Mouse (Mus musculus) liver, embryonic 11.5 days (tissue): ENCODE data around the gene 4933428G20Rik. TPM values are rescaled to one million over a fixed set of nuclear protein-coding genes. Genes with fewer than 3 reads are reported as not detected.
A peak's percentile ranks its signal among the peaks of the same experiment; 100 is the strongest.

Source experiments
- ATAC-seq: fragments of 200-750 bp; cut with Nextera tagmentation; replicated peaks from 2 replicates; pipeline ENCODE4 v1.8.0; 2017; ENCODE audit warnings: moderate number of reproducible peaks, mild to moderate bottlenecking, moderate TSS enrichment, moderate library complexity; ENCODE audit not compliant: low FRiP score
- DNase-seq: peaks from one replicate; pipeline ENCODE4 v3.0.0-alpha.2; 2017; ENCODE audit warnings: low spot score
- H3K27ac ChIP-seq: fragments of 300-500 bp; sonication (generic); 2 replicates; pipeline ENCODE4 v1.5.1; 2014; ENCODE audit warnings: mild to moderate bottlenecking, low read depth, low read length, control low read depth
- H3K27me3 ChIP-seq: fragments of 300-500 bp; sonication (generic); replicated peaks from 2 replicates; pipeline ENCODE4 v1.6.1; 2014; ENCODE audit warnings: low read length, mixed read lengths; ENCODE audit not compliant: control insufficient read depth, insufficient read depth
- H3K36me3 ChIP-seq: fragments of 300-500 bp; sonication (generic); 2 replicates; pipeline ENCODE4 v1.6.1; 2014; ENCODE audit warnings: mild to moderate bottlenecking, low read length, moderate library complexity, mixed read lengths; ENCODE audit not compliant: control insufficient read depth, insufficient read depth
- H3K4me1 ChIP-seq: fragments of 300-500 bp; sonication (generic); replicated peaks from 2 replicates; pipeline ENCODE4 v1.6.1; 2014; ENCODE audit warnings: low read length, mixed read lengths; ENCODE audit not compliant: control insufficient read depth, insufficient read depth
- H3K4me2 ChIP-seq: fragments of 300-500 bp; sonication (generic); 2 replicates; pipeline ENCODE4 v1.6.1; 2014; ENCODE audit warnings: mild to moderate bottlenecking, control low read depth, moderate library complexity
- H3K4me3 ChIP-seq: fragments of 300-500 bp; sonication (generic); 2 replicates; pipeline ENCODE4 v1.5.1; 2014; ENCODE audit warnings: low read depth, low read length, control low read depth
- H3K9ac ChIP-seq: fragments of 300-500 bp; sonication (generic); 2 replicates; pipeline ENCODE4 v1.6.1; 2014; ENCODE audit warnings: low read depth, low read length, control low read depth
- H3K9me3 ChIP-seq: fragments of 300-500 bp; sonication (generic); 2 replicates; pipeline ENCODE4 v1.6.1; 2016; ENCODE audit warnings: low read length, inconsistent platforms, mixed read lengths; ENCODE audit not compliant: control insufficient read depth
- WGBS: fragments of 180-500 bp; shearing (Covaris S2); extraction: QIAGEN DNeasy Blood & Tissue Kit; methylation state at CpG from one replicate; pipeline ENCODE4 v1.1.7; 2014; 5-methylcytosine and 5-hydroxymethylcytosine counted together
- polyA plus RNA-seq: library from polyadenylated mRNA; unstranded; fragments of >200 nt; fragmentation: Nextera tagmentation; extraction: Ambion mirVana; gene quantifications from 2 replicates; pipeline ENCODE4 v1.2.1, GENCODE M21; 2014

4933428G20Rik gene
- polyA plus RNA-seq, 1 experiment from 2014 or later, result 0.44 TPM

DNA sequence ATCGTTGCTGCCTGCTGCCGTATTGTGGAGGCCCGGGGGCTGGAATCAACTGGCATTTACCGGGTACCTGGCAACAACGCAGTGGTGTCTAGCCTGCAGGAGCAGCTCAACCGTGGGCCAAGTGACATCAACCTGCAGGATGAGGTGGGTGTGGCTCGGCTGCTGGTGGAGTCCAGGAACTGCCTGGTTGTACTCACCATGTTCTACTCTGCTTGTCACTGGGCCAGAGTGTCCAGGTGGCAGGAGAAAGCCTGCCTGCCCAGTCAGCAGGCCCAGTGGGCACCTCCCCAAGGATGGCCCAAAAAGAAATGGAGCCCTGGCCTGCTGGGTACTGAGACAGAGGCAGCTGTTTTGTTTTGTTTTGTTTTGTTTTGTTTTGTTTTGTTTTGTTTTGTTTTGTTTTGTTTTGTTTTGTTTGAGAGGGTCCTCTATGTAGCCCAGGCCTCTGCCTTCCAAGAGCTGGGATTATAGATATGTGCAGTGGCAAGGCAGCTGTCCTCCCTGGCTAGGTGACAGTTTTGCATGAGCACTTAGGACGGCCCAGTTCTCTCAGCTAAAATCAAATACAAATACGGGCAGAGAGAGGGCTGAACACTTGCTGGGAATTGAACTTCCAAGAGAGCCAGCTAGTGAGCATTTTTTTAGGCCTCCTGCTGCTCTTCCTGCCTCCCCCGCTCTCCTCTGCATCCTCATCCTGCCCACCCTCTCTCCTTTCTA lies 33.5 kb downstream of the 4933428G20Rik start:
- ATAC-seq (no peak), DNase-seq (no peak)
- no peak overlapping the region for H3K27ac ChIP-seq
- no peak overlapping the region for H3K9ac ChIP-seq
- no peaks in the 10 kb centered on the region for H3K27me3 ChIP-seq
- H3K4me2 ChIP-seq, result no peak overlapping the region
- H3K9me3 ChIP-seq, result no peaks in the 10 kb centered on the region
- WGBS, result 84% methylated on average over 10 of the region's 10 CpGs
- H3K4me3 ChIP-seq, result no peak overlapping the region
- H3K36me3 ChIP-seq, result peaks cover 63% of the 10 kb centered on the region
- H3K4me1 ChIP-seq, result no peaks in the 10 kb centered on the region

DNA sequence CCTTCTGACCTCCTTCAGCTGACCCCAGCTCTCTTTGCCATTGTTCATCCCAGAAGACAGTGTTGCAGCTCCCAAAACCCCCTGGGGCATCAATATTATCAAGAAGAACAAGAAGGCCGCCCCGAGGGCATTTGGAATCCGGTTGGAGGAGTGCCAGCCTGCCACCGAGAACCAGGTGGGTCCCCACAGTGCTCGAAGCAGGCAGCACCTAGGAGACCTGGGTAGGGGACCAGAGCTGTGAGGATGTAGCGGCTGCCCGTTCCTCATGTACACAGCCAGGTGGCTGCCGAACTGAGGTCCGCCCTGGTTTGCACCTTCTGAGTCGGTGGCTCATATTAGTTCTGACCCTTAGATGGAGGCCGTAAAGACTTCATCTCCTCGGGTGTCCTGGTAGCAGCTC lies 34.2 kb downstream of the 4933428G20Rik start:
- ATAC-seq (no peak), DNase-seq (no peak)
- peaks cover 64% of the 10 kb centered on the region for H3K36me3 ChIP-seq
- no peaks in the 10 kb centered on the region for H3K4me1 ChIP-seq
- 92% methylated on average over 12 of the region's 12 CpGs for WGBS
- no peaks in the 10 kb centered on the region for H3K27me3 ChIP-seq
- no peak overlapping the region for H3K4me2 ChIP-seq
- no peak overlapping the region for H3K9ac ChIP-seq
- H3K27ac ChIP-seq, result no peak overlapping the region
- no peak overlapping the region for H3K4me3 ChIP-seq
- no peaks in the 10 kb centered on the region for H3K9me3 ChIP-seq

DNA sequence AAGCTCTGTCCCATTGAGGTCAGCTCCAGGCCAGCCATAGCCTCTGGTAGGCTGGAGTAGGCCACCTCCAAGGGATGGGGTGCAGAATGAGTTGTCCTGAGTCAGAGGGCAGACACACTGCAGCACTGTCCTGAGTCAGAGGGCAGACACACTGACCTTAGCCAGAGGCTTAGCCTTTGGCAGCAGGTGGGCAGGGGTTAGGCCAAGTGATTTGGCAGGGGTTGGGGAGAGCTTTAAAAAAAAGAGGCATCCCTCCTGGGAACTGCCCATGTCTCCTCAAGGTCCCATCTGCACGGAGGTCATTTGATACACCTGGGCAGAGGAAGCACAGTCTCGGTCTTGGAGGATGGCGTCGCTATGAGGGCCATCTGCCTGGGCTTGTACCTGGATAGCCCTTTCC lies 36.1 kb downstream of the 4933428G20Rik start:
- H3K4me2 ChIP-seq, result no peak overlapping the region
- no peak overlapping the region for H3K27ac ChIP-seq
- ATAC-seq (no peak), DNase-seq (no peak)
- WGBS, result 91% methylated on average over 4 of the region's 4 CpGs
- H3K9me3 ChIP-seq, result no peaks in the 10 kb centered on the region
- H3K36me3 ChIP-seq, result peaks cover 66% of the 10 kb centered on the region
- H3K9ac ChIP-seq, result no peak overlapping the region
- H3K4me3 ChIP-seq, result no peak overlapping the region
- no peaks in the 10 kb centered on the region for H3K4me1 ChIP-seq
- H3K27me3 ChIP-seq, result no peaks in the 10 kb centered on the region

DNA sequence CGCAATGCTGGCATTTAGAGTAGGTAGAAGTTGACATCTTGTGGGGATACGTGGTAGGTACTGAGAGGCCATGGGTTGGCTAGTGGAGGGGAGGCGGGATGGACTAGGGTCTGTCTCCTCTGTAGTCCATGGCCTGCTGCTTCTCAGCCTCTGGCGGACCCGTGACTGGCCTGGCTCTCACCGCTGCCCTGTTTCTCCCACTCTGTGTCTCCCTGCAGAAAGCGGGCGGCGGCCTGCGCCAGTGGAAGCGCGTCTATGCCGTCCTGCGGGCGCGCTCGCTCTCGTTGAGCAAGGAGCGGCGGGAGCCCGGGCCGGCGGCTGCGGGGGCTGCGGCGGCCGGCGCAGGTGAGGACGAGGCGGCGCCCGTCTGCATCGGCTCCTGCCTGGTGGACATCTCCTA lies 37.0 kb downstream of the 4933428G20Rik start:
- Histone ChIP-seq H3K4me2 (no peak overlapping the region), H3K9me3 (no peaks in the 10 kb centered on the region), H3K36me3 (peaks cover 72% of the 10 kb centered on the region), H3K4me3 (no peak overlapping the region), H3K27ac (no peak overlapping the region), H3K4me1 (no peaks in the 10 kb centered on the region), H3K9ac (no peak overlapping the region), H3K27me3 (no peaks in the 10 kb centered on the region)
- DNase-seq, result no peak
- 77% methylated on average over 33 of the region's 33 CpGs for WGBS
- no peak for ATAC-seq

DNA sequence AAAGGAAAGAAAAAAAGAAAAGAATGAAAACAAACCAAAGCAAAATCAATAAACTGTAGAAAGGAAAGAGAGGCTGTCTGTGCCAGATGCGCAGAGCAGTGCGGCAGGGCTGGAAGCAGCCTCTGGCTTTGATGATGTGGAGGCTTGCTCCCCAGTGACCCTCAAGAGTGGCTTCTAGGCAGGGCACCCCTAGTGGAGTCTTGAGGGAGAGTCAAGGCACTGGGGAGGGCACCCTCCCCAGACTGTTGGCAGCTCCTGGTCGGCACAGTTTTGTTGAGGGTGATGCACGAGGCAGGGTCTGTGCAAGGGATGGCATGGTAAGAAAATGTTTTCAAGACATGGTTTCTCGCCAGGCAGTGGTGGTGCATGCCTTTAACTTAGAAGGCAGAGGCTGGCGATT lies 37.6 kb downstream of the 4933428G20Rik start:
- Histone ChIP-seq H3K4me2 (no peak overlapping the region), H3K4me3 (no peak overlapping the region), H3K36me3 (peaks cover 75% of the 10 kb centered on the region), H3K9me3 (no peaks in the 10 kb centered on the region), H3K9ac (no peak overlapping the region), H3K4me1 (no peaks in the 10 kb centered on the region), H3K27me3 (no peaks in the 10 kb centered on the region), H3K27ac (no peak overlapping the region)
- DNase-seq (no peak), ATAC-seq (no peak)
- WGBS, result 91% methylated on average over 6 of the region's 6 CpGs

DNA sequence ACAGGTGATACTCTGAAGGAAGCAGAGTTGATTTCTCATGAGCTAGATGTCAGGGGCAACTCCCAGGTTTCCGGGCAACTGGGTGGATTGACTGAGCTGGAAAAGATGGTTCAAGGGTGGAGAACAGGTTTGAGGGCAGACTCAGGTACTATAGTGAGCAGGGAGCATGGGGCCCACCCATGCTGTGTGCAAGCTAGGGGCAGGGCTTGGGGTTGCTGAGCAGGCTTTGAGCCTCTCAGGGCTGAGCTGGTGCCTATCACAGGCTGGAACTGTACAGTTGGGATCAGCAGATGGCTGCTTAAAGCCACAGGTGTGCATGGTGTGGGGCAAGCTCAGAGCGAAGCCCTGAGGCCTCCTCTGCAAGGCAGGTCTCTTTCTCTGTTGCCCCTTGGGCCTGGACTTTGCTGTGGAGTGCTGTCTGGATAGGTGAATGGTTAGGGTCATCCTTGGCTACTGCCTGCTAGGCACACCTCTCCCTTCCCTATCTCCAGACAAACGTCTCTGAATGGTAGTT lies 38.8 kb downstream of the 4933428G20Rik start:
- ATAC-seq, result no peak
- Histone ChIP-seq H3K4me3 (no peak overlapping the region), H3K27ac (no peak overlapping the region), H3K27me3 (no peaks in the 10 kb centered on the region), H3K4me2 (no peak overlapping the region), H3K9me3 (no peaks in the 10 kb centered on the region), H3K36me3 (peaks cover 78% of the 10 kb centered on the region), H3K9ac (no peak overlapping the region), H3K4me1 (no peaks in the 10 kb centered on the region)
- 95% methylated on average over 3 of the region's 3 CpGs for WGBS
- DNase-seq, result no peak

DNA sequence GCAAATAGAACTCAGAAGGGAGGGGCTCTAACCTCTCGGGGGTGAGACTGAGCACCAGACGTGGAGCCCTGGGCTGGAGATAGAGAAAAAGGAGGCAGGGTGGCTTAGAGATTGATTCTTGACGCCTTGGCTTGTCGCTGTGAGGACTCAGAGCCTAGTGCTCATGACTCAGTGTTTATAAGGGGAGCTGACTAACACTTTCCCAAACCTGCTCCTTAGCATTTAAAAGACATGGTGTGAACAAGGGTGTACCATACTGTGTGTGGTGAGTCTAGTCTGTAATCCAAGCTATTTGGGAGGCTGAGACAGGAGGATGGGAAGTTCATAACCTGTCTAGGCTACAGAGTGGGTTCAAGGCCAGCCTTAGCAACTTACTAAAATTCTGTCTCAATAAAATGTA lies 43.0 kb downstream of the 4933428G20Rik start:
- no peak for DNase-seq
- 73% methylated on average over 4 of the region's 4 CpGs for WGBS
- Histone ChIP-seq H3K4me1 (no peaks in the 10 kb centered on the region), H3K27me3 (no peaks in the 10 kb centered on the region), H3K9me3 (no peaks in the 10 kb centered on the region), H3K4me2 (no peak overlapping the region), H3K4me3 (no peak overlapping the region), H3K36me3 (peaks cover 81% of the 10 kb centered on the region), H3K9ac (no peak overlapping the region), H3K27ac (no peak overlapping the region)
- no peak for ATAC-seq

DNA sequence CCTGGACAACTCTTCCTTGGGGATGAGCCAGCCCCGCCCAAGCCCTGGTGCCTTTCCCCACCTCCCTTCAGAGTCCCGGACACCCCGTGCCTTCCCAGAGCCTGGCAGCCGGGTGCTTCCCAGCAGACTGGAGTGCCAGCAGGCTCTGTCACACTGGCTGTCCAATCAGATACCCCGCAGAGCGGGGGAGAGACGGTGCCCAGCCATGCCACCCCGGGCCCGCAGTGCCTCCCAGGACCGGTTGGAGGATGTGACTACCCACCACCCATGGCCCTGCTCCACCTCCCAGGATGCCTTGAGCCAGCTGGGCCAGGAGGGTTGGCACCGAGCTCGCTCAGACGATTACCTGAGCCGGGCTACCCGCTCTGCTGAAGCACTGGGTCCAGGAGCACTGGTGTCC lies 48.5 kb downstream of the 4933428G20Rik start:
- Histone ChIP-seq H3K27ac (no peak overlapping the region), H3K4me3 (no peak overlapping the region), H3K4me2 (no peak overlapping the region), H3K4me1 (peaks cover 40% of the 10 kb centered on the region), H3K9ac (no peak overlapping the region), H3K27me3 (no peaks in the 10 kb centered on the region), H3K9me3 (no peaks in the 10 kb centered on the region), H3K36me3 (peaks cover 76% of the 10 kb centered on the region)
- ATAC-seq (no peak), DNase-seq (no peak)
- WGBS, result 94% methylated on average over 15 of the region's 15 CpGs

DNA sequence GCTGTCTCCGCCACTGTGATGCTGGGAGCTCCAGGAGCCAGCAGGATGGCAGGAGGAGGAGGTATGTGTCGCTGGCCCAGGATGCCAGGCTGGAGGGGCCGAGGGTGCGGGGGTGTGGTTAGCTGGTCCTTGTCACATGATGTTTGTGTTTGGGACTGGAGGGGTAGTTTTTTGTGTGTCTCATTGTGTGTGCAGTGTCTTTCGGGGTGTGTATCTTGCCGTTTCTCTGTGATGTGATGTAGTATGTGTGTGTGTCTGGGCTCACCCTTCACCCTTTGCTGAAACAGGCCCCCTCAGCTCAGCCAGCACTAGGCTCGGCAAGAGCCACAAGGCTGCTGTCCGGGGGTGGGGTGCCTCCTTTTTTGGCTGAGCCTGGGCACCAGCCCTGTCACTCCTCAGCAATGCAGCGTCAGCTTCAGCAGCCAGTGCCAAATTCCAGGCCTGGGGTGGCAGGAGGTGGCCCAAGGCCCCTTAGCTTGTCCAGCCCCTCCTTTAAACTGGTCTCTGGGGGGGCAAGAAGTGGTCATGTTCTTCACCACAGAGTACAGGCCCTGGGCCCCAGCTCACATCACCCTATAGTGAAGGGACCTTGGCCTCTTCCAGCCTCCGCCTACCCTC lies 49.7 kb downstream of the 4933428G20Rik start:
- H3K4me3 ChIP-seq, result peak overlapping the region; percentile 23; the same call in 1 of the 2 replicates
- no peaks in the 10 kb centered on the region for H3K9me3 ChIP-seq
- peak overlapping the region; percentile 53 for H3K4me2 ChIP-seq
- DNase-seq (no peak), ATAC-seq (no peak)
- H3K27me3 ChIP-seq, result no peaks in the 10 kb centered on the region
- H3K4me1 ChIP-seq, result peaks cover 51% of the 10 kb centered on the region
- no peak overlapping the region for H3K27ac ChIP-seq
- H3K36me3 ChIP-seq, result peaks cover 68% of the 10 kb centered on the region
- 65% methylated on average over 10 of the region's 10 CpGs for WGBS
- H3K9ac ChIP-seq, result peak overlapping the region; percentile 22
